Mouse (Mus musculus) brain, embryonic 18.5 days (tissue): ENCODE results near the gene Slc1a5.

ENCODE experiments used
- DNase-seq: peaks from one replicate; pipeline ENCODE4 v3.0.0-alpha.2; 2012; ENCODE audit warnings: low read depth, low spot score

The Slc1a5 gene

DNA sequence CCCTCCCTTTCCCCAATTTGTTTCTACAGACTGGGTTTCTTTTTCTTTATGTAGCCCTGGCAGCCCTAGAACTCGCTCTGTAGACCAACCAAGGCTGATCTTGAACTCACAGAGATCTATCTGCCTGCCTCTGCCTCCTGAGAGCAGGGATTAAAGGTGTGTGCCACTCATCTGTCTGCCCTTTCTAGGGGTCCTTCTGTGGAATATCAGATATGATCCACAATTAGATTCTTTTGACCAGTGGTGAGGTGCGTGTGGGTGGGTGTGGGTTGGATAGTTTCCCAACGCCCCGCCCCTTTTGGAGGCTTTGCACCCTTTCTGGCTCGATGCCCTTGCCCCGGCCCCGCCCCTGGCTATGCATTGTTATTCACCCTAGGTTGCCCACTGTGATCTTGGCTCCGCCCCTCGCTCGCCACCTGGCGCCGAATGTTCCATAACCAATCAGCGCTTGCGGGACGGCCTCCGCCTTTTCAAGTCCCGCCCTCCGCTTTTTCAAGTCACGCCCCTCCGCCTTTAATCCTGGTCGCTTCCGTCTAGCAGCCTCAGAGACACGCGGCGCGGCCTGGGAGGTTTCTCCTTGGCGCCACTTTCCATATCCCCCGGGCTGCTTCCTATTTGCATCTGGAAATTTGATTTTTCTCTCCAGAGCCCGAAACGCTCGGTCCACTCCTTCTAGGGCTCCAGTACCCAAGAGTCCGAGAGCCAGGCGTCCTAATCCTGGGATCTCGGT, at the start of gene Slc1a5:
Gene Slc1a5 (plus strand): TSS at position 516 of the 730 bp plus-strand sequence.
- DNase-seq = peak; percentile 64

GRCm38 (mm10) chr7:16731893-16732422, 49.2 kb upstream of the Slc1a5 start:
- DNase-seq = no peak

DNA sequence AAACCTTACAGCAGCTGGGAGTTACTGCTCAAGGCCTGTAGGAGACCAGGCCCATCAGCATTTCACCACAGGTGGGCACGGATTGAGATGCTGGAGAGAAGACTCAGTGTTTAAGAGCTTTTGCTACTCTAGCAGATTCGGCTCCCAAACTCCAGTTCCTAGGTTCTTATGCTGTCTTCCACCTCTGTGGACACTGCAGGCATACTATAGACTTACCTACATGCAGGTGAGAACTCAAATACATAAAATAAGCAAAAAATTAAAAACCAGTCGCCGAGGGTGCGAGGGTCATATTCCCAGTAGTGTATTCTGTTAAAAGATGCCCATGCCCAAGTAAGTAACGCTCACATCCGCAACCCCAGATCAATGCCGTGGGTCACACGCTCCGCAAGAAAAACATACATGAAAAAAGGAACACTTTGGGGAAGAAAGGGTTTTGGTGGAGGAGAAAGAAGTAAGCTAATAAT, 43.5 kb upstream of the Slc1a5 start:
- DNase-seq = no peak

- peak; percentile 98 for DNase-seq
Observed at GRCm38 (mm10) chr7:16738073-16738696, 43.0 kb upstream of the Slc1a5 start, which contains the start of gene Ap2s1. Ap2s1 (plus strand) TSS chr7:16738410.

DNA sequence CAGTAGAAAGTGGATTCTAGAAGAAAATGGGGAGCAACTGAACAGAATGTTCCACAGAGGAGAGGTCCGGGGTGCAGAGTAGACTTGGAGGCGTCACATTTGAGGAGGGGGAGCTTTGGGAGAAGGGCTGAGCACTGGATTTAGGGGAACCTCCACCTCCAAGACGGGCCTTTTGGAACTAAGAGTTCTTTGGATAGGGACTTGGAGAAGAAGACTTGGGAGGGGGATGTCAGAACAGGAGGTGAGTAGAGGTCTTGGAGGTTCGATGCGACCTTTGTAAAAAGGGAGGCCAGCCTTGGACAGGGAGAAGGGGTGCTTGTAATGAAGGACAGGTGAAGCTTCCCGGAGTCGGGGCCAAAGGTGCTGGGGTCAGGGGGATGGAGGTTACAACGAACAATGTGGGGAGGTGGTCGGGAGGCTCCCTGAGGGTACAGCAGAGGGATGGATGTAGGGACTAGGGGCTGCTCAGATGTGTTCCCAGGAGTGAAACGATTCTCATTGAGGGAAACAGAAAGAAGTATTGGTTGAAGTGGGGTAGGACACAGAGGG, 42.0 kb upstream of the Slc1a5 start:
- DNase-seq = no peak

DNA sequence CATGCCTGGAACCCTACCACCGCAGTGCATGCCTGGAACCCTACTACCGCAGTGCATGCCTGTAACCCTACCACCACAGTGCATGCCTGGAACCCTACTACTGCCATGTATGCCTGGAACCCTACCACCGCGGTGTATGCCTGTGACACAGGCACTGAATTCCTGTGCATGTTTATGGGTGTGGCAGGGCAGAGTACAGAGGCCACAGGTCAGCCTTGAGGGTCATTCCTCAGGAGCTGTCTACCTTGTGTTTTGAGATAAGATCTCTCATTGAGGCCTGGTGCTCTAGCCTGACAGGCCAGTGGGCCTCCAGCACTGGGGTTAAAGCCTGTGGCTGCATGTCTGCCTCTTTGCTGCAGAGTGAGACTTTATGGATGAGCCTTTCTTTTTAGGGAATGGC, 35.8 kb upstream of the Slc1a5 start:
- DNase-seq = no peak

DNA sequence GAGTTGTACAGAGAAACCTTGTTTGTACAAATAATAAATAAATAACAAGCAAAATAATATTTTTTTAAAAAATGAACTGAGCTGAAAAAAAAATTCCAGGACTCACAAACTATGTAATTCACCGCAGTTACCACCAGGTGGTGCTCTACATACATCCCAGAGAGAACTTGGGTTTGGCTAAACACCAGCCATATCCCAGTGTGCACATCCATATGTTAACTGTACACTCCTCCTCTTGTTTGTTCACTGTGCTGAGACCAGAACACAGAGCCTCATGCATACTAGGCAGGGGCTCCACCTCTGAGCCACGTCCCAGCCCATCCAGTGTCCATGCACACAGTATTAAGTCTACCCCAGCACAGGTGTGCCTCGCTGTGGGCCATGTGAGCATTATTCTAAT, 35.0 kb upstream of the Slc1a5 start:
- DNase-seq = peak; percentile 24

DNA sequence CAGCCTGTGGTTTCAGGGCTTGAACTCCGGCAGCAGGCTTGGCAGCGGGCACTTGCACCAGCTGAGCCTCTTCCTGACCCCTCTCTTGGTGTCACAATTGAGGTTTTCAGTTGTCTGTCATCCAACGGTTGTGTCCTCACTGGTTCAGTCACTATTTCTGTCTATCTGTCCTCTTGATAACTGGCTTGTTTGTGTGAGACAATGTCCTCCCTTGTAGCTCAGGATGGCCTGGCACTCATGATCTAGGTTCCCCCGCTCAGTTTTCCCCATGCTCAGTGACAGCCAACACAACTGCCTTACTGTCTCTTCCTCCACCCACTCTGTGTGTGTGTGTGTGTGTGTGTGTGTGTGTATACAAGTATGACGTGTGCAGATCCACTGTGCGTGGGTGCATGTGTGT, 33.5 kb upstream of the Slc1a5 start:
- no peak for DNase-seq

- no peak for DNase-seq
Observed at GRCm38 (mm10) chr7:16752016-16752415, 29.1 kb upstream of the Slc1a5 start.

GRCm38 (mm10) chr7:16755362-16756017, 25.6 kb upstream of the Slc1a5 start:
- DNase-seq = no peak

- peak; percentile 56 for DNase-seq
Observed at GRCm38 (mm10) chr7:16758872-16759574, 22.1 kb upstream of the Slc1a5 start.

GRCm38 (mm10) chr7:16760292-16760691, 20.8 kb upstream of the Slc1a5 start:
- no peak for DNase-seq

- DNase-seq = no peak
Observed at GRCm38 (mm10) chr7:16761005-16761481, 20.1 kb upstream of the Slc1a5 start.

DNA sequence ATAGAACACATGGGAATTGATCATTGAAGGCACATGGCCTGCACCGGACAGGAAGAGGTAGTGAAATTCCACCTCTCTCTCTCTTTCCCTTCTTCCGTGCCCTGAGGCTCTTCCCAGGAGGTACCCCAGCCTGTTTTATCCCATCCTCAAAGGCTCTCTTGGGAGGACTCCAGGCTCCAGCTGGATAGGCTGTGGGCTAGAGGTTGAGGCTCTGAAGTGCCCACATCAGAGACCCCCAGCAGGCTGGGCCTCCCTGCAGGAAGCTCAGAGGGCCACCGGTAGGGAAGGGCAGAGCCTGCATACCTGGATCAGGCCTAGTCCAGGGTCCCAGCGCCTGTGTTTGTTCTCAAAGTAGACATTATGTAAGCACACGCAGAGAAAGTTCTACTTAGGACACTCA, 19.5 kb upstream of the Slc1a5 start:
- DNase-seq = no peak

- no peak for DNase-seq
Observed at GRCm38 (mm10) chr7:16763463-16764218, 17.5 kb upstream of the Slc1a5 start.

- no peak for DNase-seq
Observed at GRCm38 (mm10) chr7:16766443-16766842, 14.7 kb upstream of the Slc1a5 start.

GRCm38 (mm10) chr7:16775888-16776287, 5.3 kb upstream of the Slc1a5 start:
- no peak for DNase-seq

DNA sequence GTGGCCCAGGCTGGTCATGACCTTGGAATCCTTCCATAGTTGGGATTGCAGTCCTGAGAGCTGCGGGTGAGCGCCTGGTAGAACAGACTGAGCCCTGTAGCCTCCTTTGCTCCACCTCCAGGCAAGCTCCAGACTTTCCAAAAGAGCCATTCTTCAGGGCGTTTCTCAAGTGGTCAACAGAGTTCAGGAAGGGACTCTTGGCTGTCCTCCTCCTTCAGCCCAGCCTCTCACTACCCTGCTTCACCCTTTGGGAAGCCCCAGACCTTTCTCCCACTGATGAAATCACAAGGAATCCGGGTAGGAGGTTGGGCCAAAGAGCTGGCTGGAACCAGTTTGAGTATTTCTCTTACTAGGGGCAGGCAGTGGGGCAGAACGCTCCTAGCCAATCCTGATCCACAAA, 1.1 kb upstream of the Slc1a5 start:
- DNase-seq = no peak

- no peak for DNase-seq
Observed at GRCm38 (mm10) chr7:16781555-16781815, 345 bp downstream of the Slc1a5 start.

DNA sequence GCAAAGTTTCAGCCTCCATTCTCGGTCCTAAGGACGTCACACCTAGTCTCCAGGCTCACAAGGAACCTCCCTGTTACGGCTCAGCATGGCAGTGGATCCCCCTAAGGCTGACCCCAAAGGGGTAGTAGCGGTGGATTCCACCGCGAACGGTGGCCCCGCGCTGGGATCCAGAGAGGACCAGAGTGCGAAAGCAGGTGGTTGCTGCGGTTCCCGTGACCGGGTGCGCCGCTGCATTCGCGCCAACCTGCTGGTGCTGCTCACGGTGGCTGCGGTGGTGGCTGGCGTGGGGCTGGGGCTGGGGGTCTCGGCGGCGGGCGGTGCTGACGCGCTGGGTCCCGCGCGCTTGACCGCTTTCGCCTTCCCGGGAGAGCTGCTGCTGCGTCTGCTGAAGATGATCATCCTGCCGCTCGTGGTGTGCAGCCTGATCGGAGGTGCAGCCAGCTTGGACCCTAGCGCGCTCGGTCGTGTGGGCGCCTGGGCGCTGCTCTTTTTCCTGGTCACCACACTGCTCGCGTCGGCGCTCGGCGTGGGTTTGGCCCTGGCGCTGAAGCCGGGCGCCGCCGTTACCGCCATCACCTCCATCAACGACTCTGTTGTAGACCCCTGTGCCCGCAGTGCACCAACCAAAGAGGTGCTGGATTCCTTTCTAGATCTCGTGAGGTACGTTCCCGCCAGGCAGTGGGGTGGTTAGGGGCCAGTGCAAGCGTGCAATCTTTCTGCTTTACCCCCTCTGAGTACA, 845 bp downstream of the Slc1a5 start:
- no peak for DNase-seq
